Mouse (Mus musculus) cerebral cortex, adult 2 months (tissue): ENCODE measurements around the gene Ceacam15.

Experiments used
- WGBS: fragments of 180-500 bp; shearing (Covaris S2); methylation state at CpG from one replicate; pipeline ENCODE4 v1.1.7; 2018; 5-methylcytosine and 5-hydroxymethylcytosine counted together

Ceacam15 gene

GRCm38 (mm10) chr7:16675605-16676004 is at the start of gene Ceacam15:
Gene Ceacam15, minus strand, starts transcription at chr7:16675705.
- WGBS = 78% methylated on average over 1 of the region's 1 CpGs

GRCm38 (mm10) chr7:16722490-16722889 is 47.0 kb upstream of the Ceacam15 start:
- WGBS = 62% methylated on average over 3 of the region's 3 CpGs

GRCm38 (mm10) chr7:16721629-16722028 is 46.1 kb upstream of the Ceacam15 start, which contains the start of gene Ceacam9:
Gene Ceacam9, plus strand, starts transcription at chr7:16721929.
- 92% methylated on average over 2 of the region's 2 CpGs for WGBS

- WGBS = 52% methylated on average over 8 of the region's 8 CpGs
These were observed 41.1 kb upstream of the Ceacam15 start for GRCm38 (mm10) chr7:16716456-16717152.

- WGBS = 78% methylated on average over 13 of the region's 13 CpGs
These were observed 37.3 kb upstream of the Ceacam15 start for GRCm38 (mm10) chr7:16712633-16713415.

- 82% methylated on average over 5 of the region's 5 CpGs for WGBS
These were observed 35.1 kb upstream of the Ceacam15 start for GRCm38 (mm10) chr7:16710604-16711003.

GRCm38 (mm10) chr7:16708244-16708643 is 32.7 kb upstream of the Ceacam15 start:
- WGBS = 58% methylated on average over 9 of the region's 9 CpGs

- WGBS = 24% methylated on average over 9 of the region's 9 CpGs
These were observed 30.9 kb upstream of the Ceacam15 start for GRCm38 (mm10) chr7:16706385-16706784.

GRCm38 (mm10) chr7:16700583-16700982 is 25.1 kb upstream of the Ceacam15 start:
- 23% methylated on average over 5 of the region's 5 CpGs for WGBS

GRCm38 (mm10) chr7:16699042-16699441 is 23.5 kb upstream of the Ceacam15 start:
- 38% methylated on average over 2 of the region's 2 CpGs for WGBS

GRCm38 (mm10) chr7:16695025-16695424 is 19.5 kb upstream of the Ceacam15 start:
- WGBS = 49% methylated on average over 3 of the region's 3 CpGs

- 62% methylated on average over 5 of the region's 5 CpGs for WGBS
These were observed 13.7 kb upstream of the Ceacam15 start for GRCm38 (mm10) chr7:16689196-16689595.

GRCm38 (mm10) chr7:16680194-16680593 is 4.7 kb upstream of the Ceacam15 start:
- 50% methylated on average over 3 of the region's 3 CpGs for WGBS

- 46% methylated on average over 5 of the region's 5 CpGs for WGBS
These were observed 806 bp downstream of the Ceacam15 start for GRCm38 (mm10) chr7:16674699-16675098.

GRCm38 (mm10) chr7:16673823-16674222 is 1.7 kb downstream of the Ceacam15 start:
- WGBS = 68% methylated on average over 1 of the region's 1 CpGs

GRCm38 (mm10) chr7:16668331-16668930 is 7.1 kb downstream of the Ceacam15 start:
- WGBS = 84% methylated on average over 5 of the region's 5 CpGs

GRCm38 (mm10) chr7:16644260-16644659 is 31.2 kb downstream of the Ceacam15 start:
- 80% methylated on average over 12 of the region's 12 CpGs for WGBS

- WGBS = 62% methylated on average over 4 of the region's 4 CpGs
These were observed 32.4 kb downstream of the Ceacam15 start for GRCm38 (mm10) chr7:16643106-16643505.

- 46% methylated on average over 3 of the region's 3 CpGs for WGBS
These were observed 36.5 kb downstream of the Ceacam15 start for GRCm38 (mm10) chr7:16639028-16639427.

GRCm38 (mm10) chr7:16635116-16635515 is 40.4 kb downstream of the Ceacam15 start:
- WGBS = 69% methylated on average over 3 of the region's 3 CpGs

- 17% methylated on average over 10 of the region's 10 CpGs for WGBS
These were observed 41.6 kb downstream of the Ceacam15 start for GRCm38 (mm10) chr7:16633913-16634312.

- WGBS = 71% methylated on average over 4 of the region's 4 CpGs
These were observed 43.6 kb downstream of the Ceacam15 start for GRCm38 (mm10) chr7:16631932-16632331.
